Mouse (Mus musculus): ENCODE measurements around the gene Thap4.

GRCm38 (mm10) chr1:93667760-93668400, 86.8 kb downstream of the Thap4 start:
- no peak for TF ChIP-seq CTCF (IDR thresholded peaks at IDR 0.05; ENCODE audit: low read depth, low read length)
- no peak for TF ChIP-seq POLR2A (IDR thresholded peaks at IDR 0.05; ENCODE audit: extremely low read depth, insufficient read depth, low read length)
